In the genomic region with DNA sequence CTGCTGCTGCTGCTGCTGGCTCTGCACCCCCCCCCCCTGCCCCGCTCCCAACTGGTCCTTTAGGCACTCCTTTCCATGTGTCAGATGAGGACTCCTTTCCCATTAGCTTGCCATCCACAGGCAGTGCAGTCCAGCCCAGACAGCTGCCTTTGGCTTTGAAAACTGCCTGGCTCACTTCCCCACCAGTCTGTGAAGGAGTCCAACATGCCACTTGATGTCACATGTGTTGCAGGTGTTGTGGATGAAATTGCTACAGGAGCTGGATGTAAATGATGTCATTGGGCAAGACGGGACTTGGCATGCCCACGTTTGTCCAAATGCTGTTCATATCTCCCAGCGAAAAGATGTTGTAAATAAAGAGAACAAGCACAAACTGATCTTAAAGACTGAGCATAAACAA, we compare ENCODE assay signal across 11 mouse cellular contexts. TPM values are rescaled to one million over a fixed set of nuclear protein-coding genes. Genes with fewer than 3 reads are reported as not detected.
DNase-seq lines count a peak whose midpoint lies in the region; ATAC-seq and TF ChIP-seq lines count a peak whose summit lies in the region.
"Had no signal": no experiment of that assay in that cellular context is flagged by ENCODE, and none has a peak within 500 bp of the region (broad histone marks: within the 10 kb centered on the region; RNA-seq: fewer than 3 reads in every experiment).

No protein-coding gene starts in this region.

- peak; percentile 22 for ATAC-seq in intestine, postnatal 0 days

- H3K27me3 ChIP-seq in intestine, postnatal 0 days (replicated peaks; ENCODE audit: control insufficient read depth, insufficient read depth, low read length): no peaks in the 10 kb centered on the region
- H3K27me3 ChIP-seq in small intestine, adult 2 months (ENCODE audit: control insufficient read depth, insufficient read depth, low read length): no peaks in the 10 kb centered on the region
- H3K27me3 ChIP-seq: neural tube, embryonic 13.5 days had no signal

- no peak for TF ChIP-seq CTCF in intestine, postnatal 0 days (IDR thresholded peaks at IDR 0.05; ENCODE audit: low read depth)
- no peak for TF ChIP-seq CTCF in small intestine, adult 2 months (IDR thresholded peaks at IDR 0.05; ENCODE audit: extremely low read depth, insufficient read length, insufficient replicate concordance, low read depth, low read length)

- H3K4me1 ChIP-seq in intestine, postnatal 0 days (replicated peaks; ENCODE audit: control insufficient read depth, insufficient read depth, low read length): peaks cover 10% of the 10 kb centered on the region; the same call in 1 of the 2 replicates
- peaks cover 21% of the 10 kb centered on the region; the same call in 1 of the 2 replicates for H3K4me1 ChIP-seq in small intestine, adult 2 months (ENCODE audit: control insufficient read depth, insufficient read depth, insufficient read length, low read length)
- H3K4me1 ChIP-seq: neural tube, embryonic 13.5 days had no signal

- peak; percentile 5 for DNase-seq in right cerebral cortex, postnatal 4 days
- no peak for DNase-seq in right cerebral cortex, adult 18-20 months
- peak; percentile 57 for DNase-seq in gastrocnemius, postnatal 10 days
- no peak for DNase-seq in embryo, embryonic 10 days (ENCODE audit: low spot score)
- DNase-seq in thymus, postnatal 25 days: no peak
- DNase-seq in layer of hippocampus, adult 9-11 months: no peak

- H3K4me3 ChIP-seq in intestine, postnatal 0 days (ENCODE audit: low read depth, low read length): no peak overlapping the region
- H3K4me3 ChIP-seq in small intestine, adult 2 months (ENCODE audit: low read depth, low read length): no peak overlapping the region
- H3K4me3 ChIP-seq: neural tube, embryonic 13.5 days had no signal

- no peak overlapping the region for H3K4me2 ChIP-seq in intestine, postnatal 0 days (replicated peaks; ENCODE audit: low read depth)
- H3K4me2 ChIP-seq: neural tube, embryonic 13.5 days had no signal

- TF ChIP-seq POLR2A in small intestine, adult 2 months (IDR thresholded peaks at IDR 0.05; ENCODE audit: low read depth, low read length): no peak

- no peak overlapping the region for H3K27ac ChIP-seq in intestine, postnatal 0 days (ENCODE audit: low read depth, low read length)
- peak overlapping the region; percentile 55; the same call in 1 of the 2 replicates for H3K27ac ChIP-seq in small intestine, adult 2 months (ENCODE audit: insufficient read depth, low read depth, low read length)
- H3K27ac ChIP-seq: macrophage; neural tube, embryonic 13.5 days had no signal

- no peaks in the 10 kb centered on the region for H3K36me3 ChIP-seq in intestine, postnatal 0 days (ENCODE audit: control insufficient read depth, insufficient read depth)
- H3K36me3 ChIP-seq in small intestine, adult 2 months (ENCODE audit: control insufficient read depth, insufficient read depth, low read length): no peaks in the 10 kb centered on the region
- H3K36me3 ChIP-seq: G1E; neural tube, embryonic 13.5 days had no signal

- H3K9ac ChIP-seq in intestine, postnatal 0 days (ENCODE audit: low read depth, low read length): no peak overlapping the region
- H3K9ac ChIP-seq: neural tube, embryonic 13.5 days had no signal

- no peaks in the 10 kb centered on the region for H3K9me3 ChIP-seq in intestine, postnatal 0 days (ENCODE audit: control insufficient read depth)
- H3K9me3 ChIP-seq: G1E; neural tube, embryonic 13.5 days had no signal

- WGBS in intestine, postnatal 0 days: 55% methylated on average over 4 of the region's 4 CpGs
- 23% methylated on average over 4 of the region's 4 CpGs for WGBS in small intestine, adult 2 months

RNA-seq across cellular contexts. Expression of a gene that starts 56.0 kb away (rescaled TPM):
- 10 to 100 TPM; 39.3 to 63.3 TPM for total RNA-seq in gastrocnemius, postnatal 10 days (2021)
- polyA plus RNA-seq in intestine, postnatal 0 days (2015; fragmentation: Nextera tagmentation; extraction: Ambion mirVana): 21.5 and 22.0 TPM in 2 replicates
- 8.1 and 9.1 TPM in 2 replicates for polyA plus RNA-seq in small intestine, adult 2 months (2012; rRNA removed)

Comparison
In these comparisons a context has a peak if more than half of its experiments do, and no peak if none do; other contexts are left out.
1. DNase-seq: peak in right cerebral cortex, postnatal 4 days (single experiment) and gastrocnemius, postnatal 10 days (single experiment); none in right cerebral cortex, adult 18-20 months (single experiment), embryo, embryonic 10 days (single experiment), thymus, postnatal 25 days (single experiment) and layer of hippocampus, adult 9-11 months (single experiment).